Mouse (Mus musculus) CD4-positive, CD25-positive, alpha-beta regulatory T cell, adult 9 weeks (primary cell): ENCODE measurements around the gene Gm49339. TPM values are rescaled to one million over a fixed set of nuclear protein-coding genes. Genes with fewer than 3 reads are reported as not detected.

Experiments used
- polyA plus RNA-seq: library from polyadenylated mRNA; unstranded; fragments of 100-300 nt; shearing (Covaris generic); gene quantifications from one replicate; pipeline ENCODE4 v1.2.1, GENCODE M21; 2017

Gm49339 gene
- 5.5 TPM for polyA plus RNA-seq

GRCm38 (mm10) chr10:51480397-51480796 is at the start of gene Gm49339, which contains the start of gene Lilr4b:
Gm49339 (plus strand) TSS chr10:51480612.
Lilr4b (plus strand) TSS chr10:51480632.

DNA sequence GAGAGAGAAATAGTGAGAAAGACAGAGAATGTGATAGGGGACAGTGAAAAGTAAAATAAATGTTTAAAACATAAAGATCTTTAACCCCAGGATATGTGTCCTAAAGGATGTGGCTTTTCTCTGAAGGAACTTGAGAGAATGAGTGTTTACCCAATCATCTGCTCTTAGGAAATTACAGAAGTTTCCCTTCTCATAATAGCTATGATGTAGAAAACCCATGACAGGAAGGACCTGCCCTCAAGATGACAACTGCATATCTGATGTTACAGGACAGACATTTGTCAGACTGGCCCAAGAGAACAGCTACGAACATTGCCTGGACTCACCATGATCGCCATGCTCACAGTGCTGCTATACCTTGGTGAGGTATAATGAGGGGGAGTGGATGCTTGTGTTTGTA is 10.3 kb downstream of the Gm49339 start, which contains the start of gene Lilrb4a:
Gene Lilrb4a, plus strand, starts transcription at position 266 of the 400 bp plus-strand sequence.

Other genes with a start within 250 kb of the Gm49339 start
- 15.1 TPM for gene Lilr4b, start within 50 bp of the Gm49339 start, polyA plus RNA-seq
- gene Lilrb4a, start 10.3 kb downstream of the Gm49339 start, polyA plus RNA-seq: 41.2 TPM
- gene Fam162b, start 109.9 kb downstream of the Gm49339 start, polyA plus RNA-seq: not detected
- gene Gprc6a, start 150.8 kb downstream of the Gm49339 start, polyA plus RNA-seq: not detected
- gene Rfx6, start 197.1 kb downstream of the Gm49339 start, polyA plus RNA-seq: not detected